Mouse (Mus musculus): ENCODE data around the gene Slc13a5. TPM values are rescaled to one million over a fixed set of nuclear protein-coding genes. Genes with fewer than 3 reads are reported as not detected.

Gene Slc13a5
- polyA plus RNA-seq (2015; fragmentation: Nextera tagmentation; extraction: Ambion mirVana): 0.11 and 0.12 TPM in 2 replicates

- no peaks in the 10 kb centered on the region for H3K9me3 ChIP-seq
- no peak for ATAC-seq (ENCODE audit: extremely low read depth, insufficient number of reproducible peaks, low FRiP score, low TSS enrichment)
- H3K4me2 ChIP-seq: peak within 1 kb of the TSS; percentile 90
- peaks cover 32% of the 10 kb centered on the region for H3K4me1 ChIP-seq
- H3K4me3 ChIP-seq: peak within 1 kb of the TSS; percentile 55
- no peaks in the 10 kb centered on the region for H3K36me3 ChIP-seq
- peaks cover 71% of the 10 kb centered on the region for H3K27me3 ChIP-seq (replicated peaks)
- peak within 1 kb of the TSS; percentile 77 for H3K9ac ChIP-seq
- 3% methylated on average over 36 of the region's 36 CpGs for WGBS
- no peak within 1 kb of the TSS for H3K27ac ChIP-seq (replicated peaks)
Measured at GRCm38 (mm10) chr11:72266960-72267560, at the start of gene Slc13a5. TSS of gene Slc13a5 (minus strand) at chr11:72267222.

- Histone ChIP-seq H3K9ac (peak within 1 kb of the TSS; percentile 42; the same call in 1 of the 2 replicates), H3K36me3 (no peaks in the 10 kb centered on the region)
Measured at GRCm38 (mm10) chr11:72314151-72314895, 47.3 kb upstream of the Slc13a5 start, which contains the start of gene Fbxo39. TSS of gene Fbxo39 (plus strand) at chr11:72314444.

GRCm38 (mm10) chr11:72311355-72312001 lies 44.5 kb upstream of the Slc13a5 start:
- H3K27me3 ChIP-seq (replicated peaks): peaks cover 39% of the 10 kb centered on the region
- H3K4me3 ChIP-seq: no peak overlapping the region
- no peaks in the 10 kb centered on the region for H3K36me3 ChIP-seq
- no peaks in the 10 kb centered on the region for H3K9me3 ChIP-seq
- no peak overlapping the region for H3K9ac ChIP-seq
- H3K27ac ChIP-seq (replicated peaks): no peak overlapping the region
- no peak for ATAC-seq (ENCODE audit: extremely low read depth, insufficient number of reproducible peaks, low FRiP score, low TSS enrichment)
- peaks cover 18% of the 10 kb centered on the region for H3K4me1 ChIP-seq
- 79% methylated on average over 10 of the region's 10 CpGs for WGBS
- H3K4me2 ChIP-seq: no peak overlapping the region

More at GRCm38 (mm10) chr11:72314151-72314895, 47.3 kb upstream of the Slc13a5 start, which contains the start of gene Fbxo39:
- WGBS: 8% methylated on average over 42 of the region's 42 CpGs
- H3K27me3 ChIP-seq (replicated peaks): peaks cover 65% of the 10 kb centered on the region
- H3K4me2 ChIP-seq: peak within 1 kb of the TSS; percentile 66
- H3K4me1 ChIP-seq: peaks cover 8% of the 10 kb centered on the region
- H3K4me3 ChIP-seq: peak within 1 kb of the TSS; percentile 42
- H3K27ac ChIP-seq (replicated peaks): no peak within 1 kb of the TSS
- ATAC-seq (ENCODE audit: extremely low read depth, insufficient number of reproducible peaks, low FRiP score, low TSS enrichment): no peak
- no peaks in the 10 kb centered on the region for H3K9me3 ChIP-seq

GRCm38 (mm10) chr11:72310491-72310890 lies 43.5 kb upstream of the Slc13a5 start:
- Histone ChIP-seq H3K4me1 (peaks cover 18% of the 10 kb centered on the region), H3K4me3 (no peak overlapping the region), H3K27me3 (replicated peaks) (peaks cover 31% of the 10 kb centered on the region), H3K36me3 (no peaks in the 10 kb centered on the region), H3K4me2 (no peak overlapping the region), H3K9me3 (no peaks in the 10 kb centered on the region), H3K27ac (replicated peaks) (no peak overlapping the region), H3K9ac (no peak overlapping the region)
- no peak for ATAC-seq (ENCODE audit: extremely low read depth, insufficient number of reproducible peaks, low FRiP score, low TSS enrichment)
- WGBS: 55% methylated on average over 4 of the region's 4 CpGs

GRCm38 (mm10) chr11:72308982-72309381 lies 42.0 kb upstream of the Slc13a5 start:
- Histone ChIP-seq H3K4me2 (no peak overlapping the region), H3K9me3 (no peaks in the 10 kb centered on the region), H3K4me1 (peaks cover 12% of the 10 kb centered on the region), H3K9ac (no peak overlapping the region), H3K36me3 (no peaks in the 10 kb centered on the region), H3K4me3 (no peak overlapping the region), H3K27ac (replicated peaks) (no peak overlapping the region), H3K27me3 (replicated peaks) (peaks cover 16% of the 10 kb centered on the region)
- WGBS: 12% methylated on average over 2 of the region's 2 CpGs
- peak; percentile 5; the same call in 1 of the 2 replicates for ATAC-seq (ENCODE audit: extremely low read depth, insufficient number of reproducible peaks, low FRiP score, low TSS enrichment)

- Histone ChIP-seq H3K4me1 (peaks cover 10% of the 10 kb centered on the region), H3K27me3 (replicated peaks) (peaks cover under 1% of the 10 kb centered on the region), H3K4me3 (no peak overlapping the region), H3K27ac (replicated peaks) (no peak overlapping the region), H3K4me2 (no peak overlapping the region), H3K9me3 (no peaks in the 10 kb centered on the region), H3K9ac (no peak overlapping the region), H3K36me3 (no peaks in the 10 kb centered on the region)
- no peak for ATAC-seq (ENCODE audit: extremely low read depth, insufficient number of reproducible peaks, low FRiP score, low TSS enrichment)
- WGBS: 83% methylated on average over 5 of the region's 5 CpGs
Measured at GRCm38 (mm10) chr11:72307461-72307860, 40.4 kb upstream of the Slc13a5 start.

GRCm38 (mm10) chr11:72302230-72302629 lies 35.2 kb upstream of the Slc13a5 start:
- peak overlapping the region; percentile 57; the same call in 1 of the 2 replicates for H3K9ac ChIP-seq
- ATAC-seq (ENCODE audit: extremely low read depth, insufficient number of reproducible peaks, low FRiP score, low TSS enrichment): no peak
- WGBS: 59% methylated on average over 7 of the region's 7 CpGs

GRCm38 (mm10) chr11:72301334-72301733 lies 34.3 kb upstream of the Slc13a5 start, which contains the start of gene Xaf1:
TSS of gene Xaf1 (plus strand) at chr11:72301629.
- Histone ChIP-seq H3K27ac (replicated peaks) (peak within 1 kb of the TSS; percentile 53), H3K9ac (peak within 1 kb of the TSS; percentile 57), H3K4me2 (peak within 1 kb of the TSS; percentile 60), H3K9me3 (no peaks in the 10 kb centered on the region), H3K4me3 (peak within 1 kb of the TSS; percentile 38), H3K4me1 (peaks cover 12% of the 10 kb centered on the region), H3K27me3 (replicated peaks) (no peaks in the 10 kb centered on the region), H3K36me3 (no peaks in the 10 kb centered on the region)
- ATAC-seq (ENCODE audit: extremely low read depth, insufficient number of reproducible peaks, low FRiP score, low TSS enrichment): no peak
- 16% methylated on average over 6 of the region's 6 CpGs for WGBS

More at GRCm38 (mm10) chr11:72302230-72302629, 35.2 kb upstream of the Slc13a5 start:
- no peaks in the 10 kb centered on the region for H3K36me3 ChIP-seq
- peak overlapping the region; percentile 38; the same call in 1 of the 2 replicates for H3K4me3 ChIP-seq
- no peaks in the 10 kb centered on the region for H3K27me3 ChIP-seq (replicated peaks)
- peaks cover 12% of the 10 kb centered on the region for H3K4me1 ChIP-seq
- H3K27ac ChIP-seq (replicated peaks): peak overlapping the region; percentile 53
- no peaks in the 10 kb centered on the region for H3K9me3 ChIP-seq
- peak overlapping the region; percentile 60 for H3K4me2 ChIP-seq

GRCm38 (mm10) chr11:72293116-72293515 lies 26.1 kb upstream of the Slc13a5 start:
- 57% methylated on average over 2 of the region's 2 CpGs for WGBS
- H3K4me3 ChIP-seq: no peak overlapping the region
- ATAC-seq (ENCODE audit: extremely low read depth, insufficient number of reproducible peaks, low FRiP score, low TSS enrichment): no peak
- no peak overlapping the region for H3K4me2 ChIP-seq
- no peak overlapping the region for H3K27ac ChIP-seq (replicated peaks)
- no peaks in the 10 kb centered on the region for H3K9me3 ChIP-seq
- no peak overlapping the region for H3K9ac ChIP-seq
- H3K36me3 ChIP-seq: no peaks in the 10 kb centered on the region
- no peaks in the 10 kb centered on the region for H3K27me3 ChIP-seq (replicated peaks)
- H3K4me1 ChIP-seq: no peaks in the 10 kb centered on the region

- Histone ChIP-seq H3K27ac (replicated peaks) (no peak overlapping the region), H3K9ac (no peak overlapping the region), H3K4me3 (no peak overlapping the region), H3K9me3 (no peaks in the 10 kb centered on the region), H3K4me1 (peaks cover 5% of the 10 kb centered on the region; the same call in 1 of the 2 replicates), H3K36me3 (no peaks in the 10 kb centered on the region), H3K27me3 (replicated peaks) (no peaks in the 10 kb centered on the region), H3K4me2 (no peak overlapping the region)
- 75% methylated on average over 3 of the region's 3 CpGs for WGBS
- no peak for ATAC-seq (ENCODE audit: extremely low read depth, insufficient number of reproducible peaks, low FRiP score, low TSS enrichment)
Measured at GRCm38 (mm10) chr11:72287543-72287942, 20.5 kb upstream of the Slc13a5 start.

GRCm38 (mm10) chr11:72287126-72287525 lies 20.1 kb upstream of the Slc13a5 start:
- Histone ChIP-seq H3K4me2 (no peak overlapping the region), H3K9me3 (no peaks in the 10 kb centered on the region), H3K9ac (no peak overlapping the region), H3K4me1 (peaks cover 5% of the 10 kb centered on the region; the same call in 1 of the 2 replicates), H3K27ac (replicated peaks) (no peak overlapping the region), H3K36me3 (no peaks in the 10 kb centered on the region), H3K4me3 (no peak overlapping the region), H3K27me3 (replicated peaks) (no peaks in the 10 kb centered on the region)
- 92% methylated on average over 2 of the region's 2 CpGs for WGBS
- no peak for ATAC-seq (ENCODE audit: extremely low read depth, insufficient number of reproducible peaks, low FRiP score, low TSS enrichment)

Data from heart, embryonic 13.5 days (tissue).